Mouse (Mus musculus) myocyte (in vitro differentiated cells): ENCODE measurements around the gene Lsm2.

Experiments
- E2F4 ChIP-seq: IDR thresholded peaks from one replicate; pipeline ENCODE4 v1.6.1; 2011; ENCODE audit warnings: mild to moderate bottlenecking, control low read depth, moderate library complexity; ENCODE audit not compliant: insufficient read depth
- MYOD1 ChIP-seq, 3 experiments: IDR thresholded peaks; one replicate each; pipeline ENCODE4 v1.6.1; 2011; ENCODE audit warnings: control low read depth in 2 of 3, low read depth in 2 of 3, mild to moderate bottlenecking in 2 of 3, moderate library complexity in 1 of 3; ENCODE audit not compliant: insufficient read length in 2 of 3, control insufficient read depth in 1 of 3
- POLR2A ChIP-seq: IDR thresholded peaks from one replicate; pipeline ENCODE4 v1.6.1; 2011; ENCODE audit warnings: low read depth, mild to moderate bottlenecking, control low read depth, moderate library complexity; ENCODE audit not compliant: insufficient read length
- TCF12 ChIP-seq: IDR thresholded peaks from one replicate; pipeline ENCODE4 v1.6.1; 2011; ENCODE audit warnings: mild to moderate bottlenecking, control low read depth; ENCODE audit not compliant: poor library complexity, insufficient read depth, severe bottlenecking
- USF1 ChIP-seq: IDR thresholded peaks from one replicate; pipeline ENCODE4 v1.6.1; 2011; ENCODE audit warnings: low read depth, mild to moderate bottlenecking, control low read depth, moderate library complexity

DNA sequence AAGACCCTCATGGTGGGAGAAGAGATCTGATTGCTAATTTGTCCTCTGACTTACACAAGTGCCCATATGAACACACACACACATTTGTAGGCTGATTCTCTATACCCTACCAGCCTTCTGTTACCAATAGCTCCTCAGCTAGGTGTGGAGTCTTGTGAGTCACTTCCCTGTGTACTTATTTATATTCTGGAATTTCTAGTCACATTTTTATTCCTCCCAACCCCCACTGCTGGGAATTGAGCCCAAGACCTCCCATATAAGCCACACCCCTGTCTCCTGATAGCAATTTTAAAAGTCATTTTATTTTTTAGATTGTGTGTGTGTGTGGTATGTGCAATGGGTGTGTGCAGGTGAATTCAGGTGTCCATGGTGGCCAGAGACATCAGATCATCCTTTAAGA is 37.3 kb upstream of the Lsm2 start:
- no peak for TF ChIP-seq TCF12
- no peak for TF ChIP-seq USF1
- TF ChIP-seq POLR2A: no peak
- no peak for TF ChIP-seq MYOD1 (IDR thresholded peaks at IDR 0.05; ENCODE audit: control insufficient read depth in 1 of 3, insufficient read length in 2 of 3, low read depth in 2 of 3)
- TF ChIP-seq E2F4: no peak
